Mouse (Mus musculus) myocyte (in vitro differentiated cells): Measurements from ENCODE around the gene Stra6. TPM values are rescaled to one million over a fixed set of nuclear protein-coding genes. Genes with fewer than 3 reads are reported as not detected.

Experiments used
- H3K27me3 ChIP-seq: one replicate; pipeline ENCODE4 v1.6.1; 2011; ENCODE audit not compliant: control insufficient read depth, insufficient read depth, insufficient read length
- H3K36me3 ChIP-seq: one replicate; pipeline ENCODE4 v1.6.1; 2011; ENCODE audit not compliant: control insufficient read depth, insufficient read depth
- H3K4me2 ChIP-seq: one replicate; pipeline ENCODE4 v1.6.1; 2011; ENCODE audit warnings: low read depth, control low read depth
- H3K4me3 ChIP-seq: one replicate; pipeline ENCODE4 v1.5.1; 2011; ENCODE audit warnings: mild to moderate bottlenecking, control low read depth, moderate library complexity
- H3K79me2 ChIP-seq: one replicate; pipeline ENCODE4 v1.6.1; 2011; ENCODE audit not compliant: control insufficient read depth, insufficient read depth
- H3ac ChIP-seq: one replicate; pipeline ENCODE4 v1.6.1; 2011; ENCODE audit not compliant: control insufficient read depth, insufficient read length
- CEBPB ChIP-seq: IDR thresholded peaks from 2 replicates; pipeline ENCODE4 v1.6.1; 2011; ENCODE audit warnings: mild to moderate bottlenecking, moderate library complexity; ENCODE audit not compliant: poor library complexity, insufficient read depth, severe bottlenecking
- E2F4 ChIP-seq: IDR thresholded peaks from one replicate; pipeline ENCODE4 v1.6.1; 2011; ENCODE audit warnings: mild to moderate bottlenecking, control low read depth, moderate library complexity; ENCODE audit not compliant: insufficient read depth
- MAX ChIP-seq: IDR thresholded peaks from one replicate; pipeline ENCODE4 v1.6.1; 2011; ENCODE audit warnings: low read depth, mild to moderate bottlenecking, control low read depth
- MYOD1 ChIP-seq, 3 experiments: IDR thresholded peaks; one replicate each; pipeline ENCODE4 v1.6.1; 2011; ENCODE audit warnings: control low read depth in 2 of 3, low read depth in 2 of 3, mild to moderate bottlenecking in 2 of 3, moderate library complexity in 1 of 3; ENCODE audit not compliant: insufficient read length in 2 of 3, control insufficient read depth in 1 of 3
- MYOG ChIP-seq, 3 experiments: IDR thresholded peaks; one replicate each; pipeline ENCODE4 v1.6.1; 2011; ENCODE audit warnings: control low read depth in 2 of 3, low read depth in 2 of 3, mild to moderate bottlenecking in 2 of 3; ENCODE audit not compliant: insufficient read length in 2 of 3, control insufficient read depth in 1 of 3, insufficient read depth in 1 of 3
- POLR2A ChIP-seq: IDR thresholded peaks from one replicate; pipeline ENCODE4 v1.6.1; 2011; ENCODE audit warnings: low read depth, mild to moderate bottlenecking, control low read depth, moderate library complexity; ENCODE audit not compliant: insufficient read length
- POLR2AphosphoS2 ChIP-seq: IDR thresholded peaks from one replicate; pipeline ENCODE4 v1.6.1; 2011; ENCODE audit warnings: low read depth, control low read depth; ENCODE audit not compliant: insufficient read length
- REST ChIP-seq: IDR thresholded peaks from one replicate; pipeline ENCODE4 v1.6.1; 2011; ENCODE audit warnings: mild to moderate bottlenecking, control low read depth, moderate library complexity; ENCODE audit not compliant: insufficient read depth, insufficient read length
- SRF ChIP-seq: IDR thresholded peaks from one replicate; pipeline ENCODE4 v1.6.1; 2011; ENCODE audit warnings: low read depth; ENCODE audit not compliant: control insufficient read depth, insufficient read length
- TCF12 ChIP-seq: IDR thresholded peaks from one replicate; pipeline ENCODE4 v1.6.1; 2011; ENCODE audit warnings: mild to moderate bottlenecking, control low read depth; ENCODE audit not compliant: poor library complexity, insufficient read depth, severe bottlenecking
- TCF3 ChIP-seq: IDR thresholded peaks from one replicate; pipeline ENCODE4 v1.6.1; 2011; ENCODE audit warnings: low read depth, control low read depth; ENCODE audit not compliant: insufficient read length
- USF1 ChIP-seq: IDR thresholded peaks from one replicate; pipeline ENCODE4 v1.6.1; 2011; ENCODE audit warnings: low read depth, mild to moderate bottlenecking, control low read depth, moderate library complexity
- polyA plus RNA-seq: library from polyadenylated mRNA; unstranded; fragments of >200 nt; fragmentation: generic; extraction: Trizol; gene quantifications from one replicate; pipeline ENCODE4 v1.2.1, GENCODE M21; 2012; ENCODE audit warnings: missing spikeins

Stra6 gene
- polyA plus RNA-seq, 1 experiment: 0.64 TPM

GRCm38 (mm10) chr9:58144664-58145063 lies 81.1 kb downstream of the Stra6 start:
- Histone ChIP-seq H3ac (no peak overlapping the region), H3K27me3 (no peaks in the 10 kb centered on the region), H3K4me3 (no peak overlapping the region), H3K4me2 (no peak overlapping the region), H3K36me3 (no peaks in the 10 kb centered on the region), H3K79me2 (no peaks in the 10 kb centered on the region)
- TF ChIP-seq E2F4 (no peak), MYOD1 (IDR thresholded peaks at IDR 0.05; ENCODE audit: control insufficient read depth in 1 of 3, insufficient read length in 2 of 3, low read depth in 2 of 3) (no peak), POLR2A (no peak), TCF3 (no peak), TCF12 (no peak), MAX (no peak), USF1 (no peak), CEBPB (no peak), POLR2AphosphoS2 (no peak), MYOG (IDR thresholded peaks at IDR 0.05; ENCODE audit: control insufficient read depth in 1 of 3, insufficient read depth in 1 of 3, insufficient read length in 2 of 3, low read depth in 2 of 3) (no peak), REST (no peak), SRF (no peak)

GRCm38 (mm10) chr9:58145417-58145816 lies 81.8 kb downstream of the Stra6 start:
- TF ChIP-seq E2F4 (no peak), TCF12 (no peak)
- Histone ChIP-seq H3K4me3 (no peak overlapping the region), H3K79me2 (no peaks in the 10 kb centered on the region), H3ac (no peak overlapping the region), H3K36me3 (no peaks in the 10 kb centered on the region), H3K27me3 (no peaks in the 10 kb centered on the region), H3K4me2 (no peak overlapping the region)

GRCm38 (mm10) chr9:58148806-58149205 lies 85.2 kb downstream of the Stra6 start:
- Histone ChIP-seq H3K36me3 (no peaks in the 10 kb centered on the region), H3ac (no peak overlapping the region), H3K4me2 (no peak overlapping the region), H3K4me3 (no peak overlapping the region), H3K27me3 (no peaks in the 10 kb centered on the region), H3K79me2 (no peaks in the 10 kb centered on the region)
- TF ChIP-seq MYOG (IDR thresholded peaks at IDR 0.05; ENCODE audit: control insufficient read depth in 1 of 3, insufficient read depth in 1 of 3, insufficient read length in 2 of 3, low read depth in 2 of 3) (no peak), CEBPB (no peak), MYOD1 (IDR thresholded peaks at IDR 0.05; ENCODE audit: control insufficient read depth in 1 of 3, insufficient read length in 2 of 3, low read depth in 2 of 3) (no peak), E2F4 (no peak), SRF (no peak), POLR2AphosphoS2 (no peak), TCF12 (no peak), POLR2A (no peak), TCF3 (no peak), REST (no peak), MAX (no peak), USF1 (no peak)

- Histone ChIP-seq H3K4me2 (no peak overlapping the region), H3ac (no peak overlapping the region), H3K4me3 (no peak overlapping the region), H3K36me3 (no peaks in the 10 kb centered on the region), H3K79me2 (no peaks in the 10 kb centered on the region), H3K27me3 (no peaks in the 10 kb centered on the region)
- TF ChIP-seq TCF12: no peak
- no peak for TF ChIP-seq USF1
- TF ChIP-seq E2F4: no peak
- TF ChIP-seq CEBPB: no peak
- TF ChIP-seq REST: no peak
- TF ChIP-seq MYOD1 (IDR thresholded peaks at IDR 0.05; ENCODE audit: control insufficient read depth in 1 of 3, insufficient read length in 2 of 3, low read depth in 2 of 3): no peak
- no peak for TF ChIP-seq MAX
- TF ChIP-seq SRF: no peak
- TF ChIP-seq MYOG (IDR thresholded peaks at IDR 0.05; ENCODE audit: control insufficient read depth in 1 of 3, insufficient read depth in 1 of 3, insufficient read length in 2 of 3, low read depth in 2 of 3): no peak
- TF ChIP-seq TCF3: no peak
- TF ChIP-seq POLR2A: no peak
- TF ChIP-seq POLR2AphosphoS2: no peak
Measured at GRCm38 (mm10) chr9:58150733-58151361, 87.3 kb downstream of the Stra6 start.

GRCm38 (mm10) chr9:58153095-58153494 lies 89.5 kb downstream of the Stra6 start:
- Histone ChIP-seq H3K27me3 (no peaks in the 10 kb centered on the region), H3K4me3 (no peak overlapping the region), H3K79me2 (no peaks in the 10 kb centered on the region), H3K4me2 (no peak overlapping the region), H3K36me3 (no peaks in the 10 kb centered on the region), H3ac (no peak overlapping the region)
- TF ChIP-seq USF1 (no peak), TCF12 (no peak), MAX (no peak), POLR2A (no peak), TCF3 (no peak)
